Mouse (Mus musculus) NIH3T3 (cell line): ENCODE results near the gene Abcf1.
A peak's percentile ranks its signal among the peaks of the same experiment; 100 is the strongest.
"Not testable (repeated sequence)": the region's sequence is repeated elsewhere in the genome, so short reads cannot be mapped to it uniquely, and the experiment has no call there.

Experiments
- DNase-seq: peaks from one replicate; pipeline ENCODE4 v3.0.0-alpha.2; 2012; ENCODE audit warnings: low read depth

Gene Abcf1

DNA sequence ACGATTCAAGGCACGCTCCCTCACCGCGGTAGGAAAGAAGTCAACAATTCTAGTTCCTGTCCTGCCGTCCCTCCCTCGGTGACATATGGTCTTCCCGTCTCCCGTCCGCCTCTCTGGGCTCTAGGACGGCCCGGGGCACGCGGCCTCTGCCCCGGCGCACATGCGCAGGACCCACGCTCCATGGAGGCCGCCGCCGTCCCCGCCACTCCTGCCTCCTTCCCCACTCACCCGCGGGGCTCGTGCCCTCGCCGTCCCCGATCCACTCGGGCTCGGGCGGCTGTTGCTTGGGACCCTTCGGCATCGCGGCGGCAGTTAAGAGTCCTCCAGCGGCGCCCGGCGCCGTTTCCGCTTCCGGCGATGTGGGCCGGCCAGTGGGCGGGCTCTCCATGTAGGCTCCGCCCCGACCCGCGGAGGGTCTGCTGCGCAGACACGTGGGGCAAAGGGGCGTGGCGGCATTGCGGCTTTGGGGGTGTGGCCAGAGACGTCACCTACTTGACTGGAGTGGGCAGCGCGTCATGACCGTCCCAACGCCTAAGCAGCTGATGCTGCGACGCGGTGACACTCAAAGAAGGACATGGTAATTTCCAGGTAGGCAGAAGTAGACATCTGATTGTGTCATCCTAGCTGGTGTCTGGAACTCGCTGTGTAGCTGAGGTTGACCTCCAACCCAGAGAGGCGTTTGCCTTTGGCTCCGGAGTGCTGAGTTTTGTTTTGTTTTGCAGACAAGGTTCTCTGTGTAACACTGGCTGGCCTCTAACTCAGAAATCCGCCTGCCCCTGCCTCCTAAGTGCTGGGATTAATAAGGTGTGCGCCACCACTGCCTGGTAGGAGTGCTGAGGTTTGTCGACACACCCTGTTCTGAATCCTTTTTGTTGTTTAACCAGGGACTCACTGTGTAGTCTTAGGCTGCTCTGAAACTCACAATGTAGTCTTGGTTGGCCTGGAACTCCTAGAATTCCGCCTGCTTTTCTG lies at the start of gene Abcf1:
Abcf1 (minus strand) TSS at position 344 of the 972 bp plus-strand sequence.
- peak; percentile 98 for DNase-seq

DNA sequence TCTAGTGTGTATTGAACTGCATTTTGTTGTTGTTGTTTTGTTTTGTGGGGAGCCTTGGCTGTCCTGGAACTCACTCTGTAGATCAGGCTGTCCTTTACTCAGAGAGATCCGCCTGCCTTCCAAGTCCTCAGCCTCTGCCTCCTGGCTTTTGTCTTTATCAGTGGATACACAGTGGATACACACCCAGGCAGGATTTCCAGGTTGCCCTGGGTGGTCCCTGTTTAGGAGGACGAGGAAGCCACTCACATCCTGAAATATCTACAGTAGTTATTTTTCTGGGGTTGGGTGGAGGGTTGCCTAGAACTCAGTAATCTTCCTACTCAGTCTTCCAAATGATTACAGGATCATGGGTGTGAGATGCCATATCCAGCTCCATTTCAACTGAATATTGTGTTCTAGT lies 49.4 kb upstream of the Abcf1 start:
- no peak for DNase-seq

GRCm38 (mm10) chr17:36017046-36017445 lies 47.5 kb upstream of the Abcf1 start:
- no peak for DNase-seq

- peak; percentile 0 for DNase-seq
These were observed 45.4 kb upstream of the Abcf1 start for GRCm38 (mm10) chr17:36014977-36015376.

GRCm38 (mm10) chr17:36004409-36004808 lies 34.8 kb upstream of the Abcf1 start:
- not testable (repeated sequence) for DNase-seq

DNA sequence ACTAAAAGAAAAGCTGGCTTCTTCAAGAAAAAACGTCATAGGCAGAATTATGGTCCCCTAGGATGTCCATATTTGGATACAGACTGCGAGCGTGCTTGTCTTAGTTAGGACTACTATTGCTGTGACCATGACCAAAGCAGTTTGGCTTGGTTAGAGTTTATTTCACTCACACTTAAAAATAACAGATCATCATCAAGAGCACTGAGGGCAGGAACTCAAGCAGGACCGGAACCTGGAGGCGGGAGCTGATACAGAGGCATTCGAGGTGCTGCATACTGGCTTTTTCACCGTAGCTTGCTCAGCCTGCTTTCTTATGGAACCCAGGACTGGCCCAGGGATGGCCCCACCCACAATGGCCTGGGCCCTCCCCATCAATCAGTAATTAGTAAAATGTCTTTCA lies 33.8 kb upstream of the Abcf1 start:
- no peak for DNase-seq

DNA sequence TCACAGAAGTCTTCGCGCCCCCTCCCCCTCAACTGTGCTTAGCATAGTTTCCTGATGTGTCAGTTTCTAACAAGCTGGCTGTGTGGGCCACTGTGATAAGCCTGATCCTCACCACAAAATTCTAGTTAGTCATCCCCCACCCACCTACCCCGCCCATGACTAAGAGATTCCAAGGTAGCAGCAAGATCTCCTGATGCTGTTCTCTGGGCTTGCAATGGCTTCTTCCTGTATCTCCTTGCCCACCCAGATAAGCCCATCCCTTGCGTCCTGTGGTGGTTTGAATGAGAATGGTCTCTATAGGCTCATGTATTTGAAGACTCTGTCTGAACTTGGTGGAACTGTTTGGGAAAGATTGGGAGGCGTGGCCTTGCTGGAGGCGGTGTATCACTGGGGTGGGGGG lies 32.4 kb upstream of the Abcf1 start:
- DNase-seq: peak; percentile 70

DNA sequence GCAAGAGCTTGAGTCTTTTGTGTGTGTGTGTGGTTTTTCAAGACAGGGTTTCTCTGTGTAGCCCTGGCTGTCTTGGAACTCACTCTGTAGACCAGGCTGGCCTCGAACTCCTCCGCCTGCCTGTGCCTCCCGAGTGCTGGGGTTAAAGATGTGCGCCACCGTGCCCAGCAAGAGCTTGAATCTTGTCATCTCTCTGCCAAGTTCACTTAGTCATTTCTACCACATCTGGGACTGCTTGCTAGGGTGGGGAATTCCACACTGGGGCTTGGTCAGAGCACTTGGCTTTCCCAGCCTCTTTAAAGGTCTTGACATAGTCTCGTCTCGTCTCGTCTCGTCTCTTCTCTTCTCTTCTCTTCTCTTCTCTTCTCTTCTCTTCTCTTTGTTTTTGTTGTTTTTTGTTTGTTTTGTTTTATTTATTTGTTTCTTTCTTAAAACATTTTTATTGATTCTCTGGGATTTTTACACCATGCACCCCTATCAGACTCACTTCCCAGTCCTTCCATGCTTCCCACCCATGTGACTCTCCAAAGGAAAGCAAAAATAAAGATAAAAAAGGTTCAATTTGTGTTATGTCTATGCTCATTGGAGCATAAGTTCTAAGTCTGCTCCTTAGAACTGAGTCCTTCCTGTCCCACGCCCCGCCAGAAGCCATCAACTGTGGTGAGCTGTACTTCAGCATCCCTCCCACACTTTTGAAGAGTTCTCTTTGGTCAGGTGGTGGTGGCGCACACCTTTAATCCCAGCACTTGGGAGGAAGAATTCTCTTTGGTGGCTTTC lies 31.7 kb upstream of the Abcf1 start:
- peak; percentile 67 for DNase-seq

- no peak for DNase-seq
These were observed 30.8 kb upstream of the Abcf1 start for GRCm38 (mm10) chr17:36000349-36000748.

- DNase-seq: no peak
These were observed 29.8 kb upstream of the Abcf1 start for GRCm38 (mm10) chr17:35999356-35999755.

GRCm38 (mm10) chr17:35998545-35999305 lies 29.2 kb upstream of the Abcf1 start:
- DNase-seq: no peak

DNA sequence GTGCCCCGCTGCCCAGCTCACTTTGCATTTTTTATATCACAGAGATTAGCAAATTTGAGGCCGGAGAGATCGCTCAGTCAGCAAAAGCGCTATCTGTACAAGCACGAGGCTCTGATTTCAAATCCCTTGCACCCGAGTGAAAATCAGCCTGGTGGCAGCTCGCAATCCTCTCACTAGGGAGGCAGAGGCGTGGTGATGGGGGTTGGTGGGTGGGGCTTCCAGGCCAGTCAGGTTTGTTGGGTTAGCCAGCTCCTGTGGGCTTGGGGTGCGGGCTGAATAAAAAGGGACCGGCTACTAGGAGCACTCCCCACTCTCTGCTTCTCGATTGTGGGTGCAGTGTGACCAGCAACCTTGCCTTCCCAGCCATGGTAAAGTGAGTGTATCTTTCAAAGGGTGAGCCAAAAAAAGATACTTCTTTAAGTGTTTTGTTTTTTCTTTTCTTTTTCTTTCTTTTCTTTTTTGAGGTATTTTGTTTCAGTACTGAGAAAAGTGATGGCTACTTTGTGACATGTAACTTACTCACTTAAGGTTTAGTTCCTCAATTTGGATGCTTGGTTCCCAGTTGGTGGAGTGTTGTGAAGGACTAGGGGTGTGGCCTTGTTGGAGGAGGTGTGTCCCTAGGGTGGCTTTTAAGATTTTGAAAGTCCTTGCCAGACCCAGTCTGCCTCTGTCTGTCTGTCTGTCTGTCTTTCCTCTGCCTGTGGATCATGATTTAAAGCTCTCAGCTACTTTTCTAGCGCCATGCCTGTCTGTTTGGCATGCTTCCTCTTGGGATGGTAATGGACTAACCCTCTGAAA lies 28.4 kb upstream of the Abcf1 start:
- peak; percentile 46 for DNase-seq

GRCm38 (mm10) chr17:35996949-35997348 lies 27.4 kb upstream of the Abcf1 start:
- DNase-seq: peak; percentile 99

DNA sequence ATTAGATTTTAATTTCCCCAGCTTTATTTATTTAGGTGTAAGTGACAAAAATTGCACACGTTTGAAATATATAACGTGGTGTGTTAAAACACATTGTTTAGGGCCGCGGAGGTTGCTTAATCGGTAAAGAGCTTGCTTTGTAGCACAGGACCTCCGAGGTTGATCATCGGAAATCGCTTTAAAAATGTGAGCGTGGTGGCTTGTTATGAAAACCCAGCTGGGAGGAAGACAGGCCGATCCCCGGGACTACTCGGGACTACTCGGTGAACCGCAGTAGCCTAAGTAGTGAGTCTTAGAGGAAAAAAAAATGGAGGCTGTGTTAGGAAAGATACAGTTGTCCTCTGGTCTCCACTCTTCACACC lies 25.3 kb upstream of the Abcf1 start:
- DNase-seq: peak; percentile 15

- DNase-seq: peak; percentile 93
These were observed 24.8 kb upstream of the Abcf1 start for GRCm38 (mm10) chr17:35994175-35994878.

- DNase-seq: peak; percentile 93
These were observed 24.1 kb upstream of the Abcf1 start for GRCm38 (mm10) chr17:35993675-35994074.

GRCm38 (mm10) chr17:35991781-35992180 lies 22.2 kb upstream of the Abcf1 start:
- DNase-seq: peak; percentile 40

- DNase-seq: no peak
These were observed 12.2 kb upstream of the Abcf1 start for GRCm38 (mm10) chr17:35981776-35982175.

DNA sequence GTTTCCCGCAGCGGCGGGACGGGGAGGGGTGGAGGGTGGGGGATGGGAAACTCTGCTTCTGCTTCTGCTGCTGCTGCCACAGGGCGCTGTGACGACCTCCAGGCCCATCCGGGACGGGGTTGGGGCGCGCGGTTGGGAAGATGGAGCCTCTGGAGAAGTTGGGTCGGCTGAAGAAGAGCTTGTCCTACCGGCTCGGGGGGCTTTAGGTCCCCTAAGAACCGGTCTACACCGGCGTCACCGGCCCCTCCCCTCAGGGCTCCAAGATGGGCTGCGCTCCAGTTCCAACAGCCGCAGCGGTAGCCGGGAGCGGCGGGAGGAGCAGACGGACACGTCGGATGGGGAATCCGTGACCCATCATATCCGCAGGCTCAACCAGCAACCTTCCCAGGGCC lies 10.8 kb upstream of the Abcf1 start:
- peak; percentile 75 for DNase-seq
